Mouse (Mus musculus): Measurements from ENCODE around the gene Gm20388. TPM values are rescaled to one million over a fixed set of nuclear protein-coding genes. Genes with fewer than 3 reads are reported as not detected.
A peak's percentile ranks its signal among the peaks of the same experiment; 100 is the strongest.

Gm20388 gene
- polyA plus RNA-seq, 1 experiment = 49.7 TPM

DNA sequence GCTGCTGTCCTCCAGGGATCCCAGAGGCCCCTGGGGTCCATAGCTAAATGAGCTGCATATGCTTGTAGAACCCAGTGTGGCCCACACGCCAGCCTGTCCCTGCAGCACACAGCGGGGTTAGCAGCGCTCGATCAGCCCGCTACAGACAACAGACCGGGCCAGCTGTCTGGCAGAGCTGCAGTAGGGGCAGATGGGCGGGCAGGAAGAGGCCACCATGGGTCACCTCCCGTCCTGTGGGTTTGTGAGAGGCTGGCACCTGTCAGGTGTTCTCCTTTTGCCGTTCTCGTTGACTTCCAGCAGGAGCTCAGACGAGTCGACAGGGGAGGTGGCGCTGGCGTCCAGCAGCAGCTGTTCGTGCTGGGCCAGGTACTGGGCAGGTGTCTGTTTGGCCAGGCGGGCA, 2728.0 kb downstream of the Gm20388 start:
- H3K27ac ChIP-seq (ENCODE audit: insufficient read depth, low read depth, low read length) = no peak overlapping the region
- no peaks in the 10 kb centered on the region for H3K27me3 ChIP-seq (replicated peaks; ENCODE audit: control insufficient read depth, insufficient read depth, low read length)
- no peak for DNase-seq
- no peaks in the 10 kb centered on the region; the same call in 1 of the 2 replicates for H3K4me1 ChIP-seq (ENCODE audit: control insufficient read depth, insufficient read depth, low read length)
- no peak overlapping the region for H3K4me3 ChIP-seq (ENCODE audit: insufficient read depth, low read depth, low read length)
- TF ChIP-seq CTCF (conservative IDR thresholded peaks at IDR 0.05; ENCODE audit: insufficient read depth, insufficient read length, low read depth, low read length) = no peak
- no peak for TF ChIP-seq POLR2A (IDR thresholded peaks at IDR 0.05; ENCODE audit: low read depth, low read length)
- WGBS = 70% methylated on average over 16 of the region's 16 CpGs
- no peaks in the 10 kb centered on the region for H3K36me3 ChIP-seq (ENCODE audit: control insufficient read depth, insufficient read depth, low read length)

GRCm38 (mm10) chr8:122639521-122640248, 2729.0 kb downstream of the Gm20388 start:
- TF ChIP-seq CTCF (conservative IDR thresholded peaks at IDR 0.05; ENCODE audit: insufficient read depth, insufficient read length, low read depth, low read length) = no peak
- TF ChIP-seq POLR2A (IDR thresholded peaks at IDR 0.05; ENCODE audit: low read depth, low read length) = no peak
- Histone ChIP-seq H3K4me3 (ENCODE audit: insufficient read depth, low read depth, low read length) (no peak overlapping the region), H3K27ac (ENCODE audit: insufficient read depth, low read depth, low read length) (no peak overlapping the region), H3K36me3 (ENCODE audit: control insufficient read depth, insufficient read depth, low read length) (no peaks in the 10 kb centered on the region), H3K4me1 (ENCODE audit: control insufficient read depth, insufficient read depth, low read length) (no peaks in the 10 kb centered on the region; the same call in 1 of the 2 replicates), H3K27me3 (replicated peaks; ENCODE audit: control insufficient read depth, insufficient read depth, low read length) (no peaks in the 10 kb centered on the region)
- DNase-seq = peak; percentile 79
- WGBS = 40% methylated on average over 16 of the region's 16 CpGs

DNA sequence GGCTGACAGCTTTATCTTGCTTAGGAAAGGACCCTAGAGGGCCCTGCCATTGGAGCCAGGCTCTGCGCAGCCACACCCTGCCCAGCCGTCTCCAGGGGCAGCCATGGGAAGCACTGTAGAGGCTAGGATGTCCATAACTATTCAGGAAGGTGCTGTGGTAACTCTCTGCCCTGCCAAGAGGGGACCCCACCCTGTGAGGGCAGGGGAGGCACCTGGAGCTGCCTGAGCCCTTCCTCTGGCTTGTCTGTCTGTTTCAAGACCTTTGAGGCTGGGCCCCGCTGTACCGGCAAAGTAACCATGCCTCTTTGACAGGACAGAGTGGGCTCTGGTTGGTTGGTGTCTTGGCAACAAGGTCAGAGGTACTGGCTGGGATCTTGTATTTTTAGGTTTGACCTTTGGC, 2730.2 kb downstream of the Gm20388 start:
- no peak for DNase-seq
- Histone ChIP-seq H3K27ac (ENCODE audit: insufficient read depth, low read depth, low read length) (no peak overlapping the region), H3K4me3 (ENCODE audit: insufficient read depth, low read depth, low read length) (no peak overlapping the region), H3K27me3 (replicated peaks; ENCODE audit: control insufficient read depth, insufficient read depth, low read length) (no peaks in the 10 kb centered on the region), H3K4me1 (ENCODE audit: control insufficient read depth, insufficient read depth, low read length) (no peaks in the 10 kb centered on the region; the same call in 1 of the 2 replicates), H3K36me3 (ENCODE audit: control insufficient read depth, insufficient read depth, low read length) (no peaks in the 10 kb centered on the region)
- 89% methylated on average over 4 of the region's 4 CpGs for WGBS
- TF ChIP-seq POLR2A (IDR thresholded peaks at IDR 0.05; ENCODE audit: low read depth, low read length) (no peak), CTCF (conservative IDR thresholded peaks at IDR 0.05; ENCODE audit: insufficient read depth, insufficient read length, low read depth, low read length) (no peak)

DNA sequence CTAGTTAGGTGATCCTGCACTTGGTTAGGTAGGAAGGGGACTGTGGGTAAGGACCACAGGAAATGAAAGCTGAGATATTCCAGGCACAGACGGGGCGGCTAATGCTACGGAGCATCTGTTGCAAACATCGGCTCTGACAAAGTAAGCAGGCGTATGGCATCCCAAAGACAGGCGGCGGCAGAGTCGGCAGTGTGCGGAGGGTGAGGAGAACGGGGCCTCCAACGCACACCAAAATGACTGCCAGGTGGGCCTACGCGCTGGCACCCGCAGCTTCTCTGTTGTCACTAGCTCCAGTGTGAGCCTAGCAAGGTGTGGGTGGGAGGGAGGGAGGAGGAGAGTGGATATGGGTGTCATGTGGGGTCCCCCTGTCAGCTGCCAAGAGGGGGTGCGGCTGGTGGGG, 2730.8 kb downstream of the Gm20388 start:
- DNase-seq = no peak
- 88% methylated on average over 15 of the region's 15 CpGs for WGBS
- Histone ChIP-seq H3K36me3 (ENCODE audit: control insufficient read depth, insufficient read depth, low read length) (no peaks in the 10 kb centered on the region), H3K27ac (ENCODE audit: insufficient read depth, low read depth, low read length) (no peak overlapping the region), H3K27me3 (replicated peaks; ENCODE audit: control insufficient read depth, insufficient read depth, low read length) (no peaks in the 10 kb centered on the region), H3K4me1 (ENCODE audit: control insufficient read depth, insufficient read depth, low read length) (no peaks in the 10 kb centered on the region; the same call in 1 of the 2 replicates), H3K4me3 (ENCODE audit: insufficient read depth, low read depth, low read length) (no peak overlapping the region)
- TF ChIP-seq CTCF (conservative IDR thresholded peaks at IDR 0.05; ENCODE audit: insufficient read depth, insufficient read length, low read depth, low read length) (no peak), POLR2A (IDR thresholded peaks at IDR 0.05; ENCODE audit: low read depth, low read length) (no peak)

- 48% methylated on average over 9 of the region's 9 CpGs for WGBS
- no peak for DNase-seq
- Histone ChIP-seq H3K4me1 (ENCODE audit: control insufficient read depth, insufficient read depth, low read length) (no peaks in the 10 kb centered on the region; the same call in 1 of the 2 replicates), H3K27ac (ENCODE audit: insufficient read depth, low read depth, low read length) (no peak overlapping the region), H3K4me3 (ENCODE audit: insufficient read depth, low read depth, low read length) (no peak overlapping the region), H3K36me3 (ENCODE audit: control insufficient read depth, insufficient read depth, low read length) (no peaks in the 10 kb centered on the region), H3K27me3 (replicated peaks; ENCODE audit: control insufficient read depth, insufficient read depth, low read length) (no peaks in the 10 kb centered on the region)
- TF ChIP-seq POLR2A (IDR thresholded peaks at IDR 0.05; ENCODE audit: low read depth, low read length) = no peak
- no peak for TF ChIP-seq CTCF (conservative IDR thresholded peaks at IDR 0.05; ENCODE audit: insufficient read depth, insufficient read length, low read depth, low read length)
Observed at GRCm38 (mm10) chr8:122642071-122642470, 2731.4 kb downstream of the Gm20388 start.

DNA sequence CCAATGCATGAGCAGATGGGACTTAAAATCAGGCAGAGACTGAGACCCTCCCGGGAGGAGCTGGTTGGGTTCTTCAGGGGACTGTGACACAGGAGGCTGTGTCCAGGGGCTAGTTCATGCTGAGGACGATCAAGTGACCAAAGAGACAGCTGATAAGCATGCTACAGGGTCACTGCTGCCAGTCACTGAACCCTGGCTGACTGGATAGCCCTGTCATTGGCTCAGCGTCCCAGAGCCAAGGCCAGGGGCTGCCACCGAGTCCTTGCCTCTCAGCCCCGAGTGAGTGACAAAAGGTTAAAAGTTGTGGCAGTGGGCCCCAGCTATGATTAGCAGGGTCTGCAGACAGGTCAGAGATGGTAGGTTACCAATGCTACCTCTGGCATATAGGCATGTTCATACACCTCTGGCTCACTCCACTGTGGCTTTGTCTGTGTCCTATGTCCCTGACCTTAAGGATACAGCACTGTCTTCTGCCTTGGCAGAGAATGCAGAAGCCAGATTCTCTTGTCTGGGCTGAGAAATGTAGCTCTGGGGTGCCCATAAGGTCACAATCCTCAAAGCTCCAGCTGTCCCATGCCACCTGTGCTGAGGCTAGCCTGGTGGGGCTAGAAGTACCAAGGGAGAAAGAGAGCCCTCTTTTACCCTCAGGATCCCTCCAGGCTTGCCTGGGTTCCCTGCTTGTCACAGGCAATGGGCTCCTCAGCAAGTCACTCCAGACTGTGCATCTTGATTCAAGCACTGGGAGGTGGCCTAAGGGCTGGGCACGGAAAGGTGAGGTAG, 2733.7 kb downstream of the Gm20388 start:
- Histone ChIP-seq H3K27me3 (replicated peaks; ENCODE audit: control insufficient read depth, insufficient read depth, low read length) (no peaks in the 10 kb centered on the region), H3K36me3 (ENCODE audit: control insufficient read depth, insufficient read depth, low read length) (no peaks in the 10 kb centered on the region), H3K27ac (ENCODE audit: insufficient read depth, low read depth, low read length) (no peak overlapping the region), H3K4me3 (ENCODE audit: insufficient read depth, low read depth, low read length) (no peak overlapping the region), H3K4me1 (ENCODE audit: control insufficient read depth, insufficient read depth, low read length) (no peaks in the 10 kb centered on the region; the same call in 1 of the 2 replicates)
- WGBS = 73% methylated on average over 6 of the region's 6 CpGs
- TF ChIP-seq POLR2A (IDR thresholded peaks at IDR 0.05; ENCODE audit: low read depth, low read length) (no peak), CTCF (conservative IDR thresholded peaks at IDR 0.05; ENCODE audit: insufficient read depth, insufficient read length, low read depth, low read length) (no peak)
- no peak for DNase-seq

GRCm38 (mm10) chr8:122646337-122646736, 2735.7 kb downstream of the Gm20388 start:
- 74% methylated on average over 16 of the region's 16 CpGs for WGBS
- TF ChIP-seq POLR2A (IDR thresholded peaks at IDR 0.05; ENCODE audit: low read depth, low read length) (no peak), CTCF (conservative IDR thresholded peaks at IDR 0.05; ENCODE audit: insufficient read depth, insufficient read length, low read depth, low read length) (no peak)
- no peak for DNase-seq
- Histone ChIP-seq H3K4me3 (ENCODE audit: insufficient read depth, low read depth, low read length) (no peak overlapping the region), H3K4me1 (ENCODE audit: control insufficient read depth, insufficient read depth, low read length) (no peaks in the 10 kb centered on the region), H3K27ac (ENCODE audit: insufficient read depth, low read depth, low read length) (no peak overlapping the region), H3K36me3 (ENCODE audit: control insufficient read depth, insufficient read depth, low read length) (no peaks in the 10 kb centered on the region), H3K27me3 (replicated peaks; ENCODE audit: control insufficient read depth, insufficient read depth, low read length) (no peaks in the 10 kb centered on the region)

Measured in kidney, adult 2 months (tissue).